Mouse (Mus musculus): ENCODE measurements around the gene Rad23a. TPM values are rescaled to one million over a fixed set of nuclear protein-coding genes. Genes with fewer than 3 reads are reported as not detected.
A peak's percentile ranks its signal among the peaks of the same experiment; 100 is the strongest.
"Not testable (repeated sequence)": the region's sequence is repeated elsewhere in the genome, so short reads cannot be mapped to it uniquely, and the experiment has no call there.

Rad23a gene
- total RNA-seq, 2 experiments from 2014 or later = 59.5 to 72.0 TPM

DNA sequence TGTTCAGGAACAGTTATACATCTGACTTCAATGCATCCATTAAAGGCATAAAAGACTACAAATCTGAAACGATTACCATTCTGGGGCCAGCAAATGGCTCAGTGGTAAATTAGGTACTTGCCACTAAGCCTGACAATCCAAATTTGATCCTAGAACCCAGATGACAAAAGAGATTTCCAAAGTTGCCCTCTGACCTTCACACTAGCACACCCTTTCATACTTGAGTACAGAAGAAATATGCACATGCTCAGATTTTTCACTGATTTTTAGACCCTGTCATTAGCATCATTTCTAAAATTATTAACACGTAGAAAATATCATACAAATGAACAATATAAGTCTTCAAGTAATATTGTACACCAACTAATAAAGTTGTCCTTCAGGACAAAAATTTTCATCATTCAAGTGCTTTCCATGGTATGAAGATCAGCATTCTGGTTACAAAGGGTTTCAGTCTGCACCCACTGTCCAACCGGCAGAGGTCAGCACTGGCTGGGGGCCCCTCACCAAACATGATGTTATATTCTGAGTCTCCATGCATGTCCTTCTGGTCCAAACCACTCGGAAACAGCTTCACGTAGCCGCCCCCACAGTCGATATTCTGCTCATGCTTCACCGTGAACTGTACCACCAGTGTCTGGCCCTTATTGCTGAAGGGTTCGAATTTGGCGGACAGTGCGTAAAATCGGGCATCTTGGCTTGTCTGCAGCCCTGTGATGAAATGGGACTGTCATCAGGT, 5.1 kb upstream of the Rad23a start:
- intact Hi-C loops (cut with DNase I) = loop anchor here (5.0 kb wide), 1 partner anchor 57 kb away; the partner anchor contains the start of gene Klf1

DNA sequence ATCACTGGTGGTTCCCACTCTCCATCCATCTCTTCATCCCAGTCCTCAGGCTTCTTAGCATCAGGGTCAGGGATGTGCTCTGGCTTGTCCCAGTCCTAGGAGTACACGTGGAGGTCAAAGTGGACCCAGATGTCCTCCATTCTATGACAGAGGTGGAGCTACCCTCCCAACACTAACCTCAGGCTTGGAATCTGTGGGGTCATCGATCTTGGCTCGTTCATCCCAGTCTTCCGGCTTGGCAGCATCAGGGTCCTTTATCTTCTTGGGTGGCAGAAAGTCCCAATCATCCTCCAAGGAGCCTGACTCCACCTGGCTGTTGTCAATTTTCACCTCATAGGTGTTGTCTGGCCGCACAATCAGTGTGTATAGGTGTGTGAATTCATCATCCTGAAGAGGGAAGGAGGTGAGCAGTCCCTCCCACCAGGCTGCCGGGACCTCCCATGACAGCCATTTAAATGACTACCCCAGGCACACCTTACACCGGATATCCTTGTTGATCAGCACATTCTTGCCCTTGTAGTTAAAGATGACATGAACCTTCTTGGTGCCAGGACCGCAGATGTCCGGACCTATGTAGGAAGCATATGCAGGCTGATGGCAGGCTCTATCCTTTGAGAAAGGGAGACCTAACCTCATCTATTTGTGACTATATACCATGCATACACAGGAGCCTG, 4.1 kb upstream of the Rad23a start:
- intact Hi-C loops (cut with DNase I) = loop anchor here (5.0 kb wide), 1 partner anchor 58 kb away; the partner anchor contains the start of gene Klf1
- no peak for DNase-seq (ENCODE audit: low spot score in 2 of 2)

More for the DNA sequence above, 5.1 kb upstream of the Rad23a start:
- DNase-seq (ENCODE audit: low spot score in 2 of 2) = peak in 1 of 2 experiments; percentile 51

DNA sequence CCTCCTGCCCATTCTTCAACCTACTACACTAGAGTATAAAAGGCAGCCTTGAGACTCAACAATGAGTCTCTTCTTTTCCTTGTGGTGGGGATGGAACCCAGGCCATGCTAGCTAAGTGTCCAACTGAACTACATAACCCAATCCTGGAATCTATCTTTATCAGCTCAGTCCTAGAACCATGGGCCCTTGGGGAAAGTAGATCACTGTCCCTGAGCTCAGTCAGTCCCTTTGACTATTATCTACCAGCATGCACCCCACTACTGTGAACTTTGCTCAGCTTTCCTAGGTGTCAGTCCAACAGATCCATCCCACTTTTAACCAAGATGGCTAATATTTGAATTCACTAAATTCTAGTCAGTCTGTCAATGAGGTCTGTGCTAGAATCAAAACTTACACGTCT, 1.0 kb upstream of the Rad23a start:
- no peak for DNase-seq (ENCODE audit: low spot score in 2 of 2)
- intact Hi-C loops (cut with DNase I) = no loop called here

DNA sequence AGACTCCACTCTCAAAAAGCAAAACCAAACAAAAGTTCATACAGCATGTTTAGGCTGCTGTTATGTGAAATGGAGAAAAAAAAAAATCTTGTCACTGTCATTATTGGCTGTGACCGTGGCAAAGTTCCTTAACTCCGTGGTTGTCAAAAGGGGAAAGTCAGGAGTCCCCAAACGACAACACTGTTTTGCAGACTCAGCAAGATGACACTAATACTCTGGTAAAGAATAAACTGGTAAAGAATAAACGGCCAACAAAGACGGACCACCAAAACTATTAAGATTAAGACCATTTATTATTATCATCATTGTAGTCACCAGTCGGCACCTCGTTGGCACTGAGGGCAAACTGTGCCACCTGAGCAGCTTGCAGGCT, 604 bp downstream of the Rad23a start:
- intact Hi-C loops (cut with DNase I) = no loop called here
- no peak for DNase-seq (ENCODE audit: low spot score in 2 of 2)

DNA sequence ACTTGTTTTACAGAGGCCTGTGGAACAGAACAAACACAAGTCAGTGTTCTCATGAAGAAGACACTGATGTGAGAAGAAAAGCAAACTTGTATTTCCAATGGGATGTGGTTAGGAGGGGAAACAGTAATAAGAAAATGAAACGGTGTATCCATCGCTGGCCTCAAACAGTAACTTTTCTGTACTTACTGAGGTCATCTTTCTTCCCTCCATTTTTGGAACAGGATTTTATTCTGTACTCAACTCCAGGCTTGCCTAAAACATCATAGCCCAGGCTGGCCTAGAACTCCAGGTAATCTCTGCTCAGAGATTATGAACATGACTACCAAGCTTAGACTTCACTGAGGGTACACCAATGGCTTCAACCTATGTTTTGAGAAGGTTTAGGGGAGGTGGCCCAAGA, 1.1 kb downstream of the Rad23a start:
- intact Hi-C loops (cut with DNase I) = no loop called here
- no peak for DNase-seq (ENCODE audit: low spot score in 2 of 2)

DNA sequence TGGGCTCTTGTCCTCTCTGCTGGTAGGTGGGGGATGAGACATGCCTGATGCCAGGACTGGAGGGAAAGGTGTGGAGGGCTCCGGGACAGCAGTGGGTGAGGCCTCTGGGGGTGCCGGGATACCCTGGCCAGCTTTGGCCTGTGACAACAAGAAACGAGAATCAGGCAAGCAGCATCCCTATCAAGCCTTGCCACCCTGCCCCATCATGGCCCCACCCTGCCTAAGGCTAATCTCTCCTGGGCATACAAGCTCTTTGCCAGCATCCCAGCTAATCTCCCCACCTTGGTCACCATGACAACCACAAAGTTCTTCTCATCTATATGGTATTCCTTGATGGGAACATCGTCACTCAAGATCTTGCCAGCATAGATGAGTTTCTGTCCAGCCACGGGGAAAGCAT, 2.0 kb downstream of the Rad23a start:
- intact Hi-C loops (cut with DNase I) = no loop called here
- no peak for DNase-seq (ENCODE audit: low spot score in 2 of 2)

DNA sequence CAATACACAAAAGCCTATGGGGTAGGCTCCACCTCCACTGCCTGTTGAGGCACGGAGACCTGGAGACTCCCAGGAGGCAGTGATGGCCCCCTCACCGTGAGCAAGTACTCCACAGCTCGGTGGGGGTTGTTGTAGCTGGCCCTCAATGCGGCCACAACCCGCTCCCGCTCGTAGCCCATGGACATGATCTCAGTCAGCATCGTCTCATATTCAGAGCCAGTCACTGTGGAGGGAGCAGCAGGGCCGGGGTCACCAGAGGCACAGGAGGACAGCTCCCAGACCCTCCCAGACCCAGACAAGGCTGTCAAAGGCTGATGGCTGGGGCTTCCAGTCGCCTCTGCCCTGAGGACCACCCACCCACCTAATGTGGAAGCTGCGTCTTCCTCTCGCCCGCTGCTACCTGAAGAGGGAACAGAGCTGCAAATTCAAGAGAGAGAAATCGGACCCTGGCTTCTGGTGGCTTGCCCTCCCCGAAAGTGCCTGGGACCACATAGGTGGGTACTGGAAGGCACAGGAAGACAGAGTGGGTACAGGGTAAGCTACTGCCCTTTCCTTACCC, 2.5 kb downstream of the Rad23a start:
- intact Hi-C loops (cut with DNase I) = no loop called here
- no peak for DNase-seq (ENCODE audit: low spot score in 2 of 2)

DNA sequence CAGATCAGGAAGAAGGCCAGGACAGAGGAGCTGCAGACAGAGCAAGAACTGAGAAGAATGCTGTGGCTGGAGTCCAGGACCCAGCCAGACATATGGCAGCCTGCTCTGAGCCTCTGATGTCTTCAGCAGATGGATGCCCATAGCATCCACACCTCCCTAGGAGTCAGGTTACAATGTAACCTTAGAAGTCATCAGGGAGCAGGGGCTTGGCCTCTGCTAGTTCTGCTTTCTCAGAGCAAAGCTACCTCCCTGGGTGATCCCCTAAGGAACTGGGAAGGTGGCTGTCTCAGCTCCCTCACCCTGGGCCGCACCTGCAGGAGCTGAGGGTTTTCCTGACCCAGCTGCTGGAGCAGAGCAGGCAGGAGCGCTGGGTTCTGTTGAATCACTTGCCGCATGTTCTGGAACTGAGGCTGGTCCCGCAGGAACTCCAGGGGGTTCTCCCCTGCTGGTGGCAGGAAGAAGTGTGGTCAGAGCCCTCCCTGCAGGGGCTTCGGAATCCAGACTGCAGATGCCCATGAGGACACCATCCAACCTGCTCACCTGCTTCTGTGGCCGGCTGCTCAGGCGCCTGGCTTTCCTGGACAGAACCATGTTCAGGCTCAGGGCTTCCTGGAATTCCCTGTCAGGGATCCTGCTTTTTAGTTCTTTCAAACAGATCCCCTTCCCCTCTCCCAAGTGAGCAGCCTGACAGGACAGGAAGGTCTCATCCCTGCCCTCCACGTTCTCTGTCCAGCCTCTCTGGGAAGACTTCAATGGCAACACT, 3.1 kb downstream of the Rad23a start:
- DNase-seq (ENCODE audit: low spot score in 2 of 2) = no peak
- intact Hi-C loops (cut with DNase I) = no loop called here

DNA sequence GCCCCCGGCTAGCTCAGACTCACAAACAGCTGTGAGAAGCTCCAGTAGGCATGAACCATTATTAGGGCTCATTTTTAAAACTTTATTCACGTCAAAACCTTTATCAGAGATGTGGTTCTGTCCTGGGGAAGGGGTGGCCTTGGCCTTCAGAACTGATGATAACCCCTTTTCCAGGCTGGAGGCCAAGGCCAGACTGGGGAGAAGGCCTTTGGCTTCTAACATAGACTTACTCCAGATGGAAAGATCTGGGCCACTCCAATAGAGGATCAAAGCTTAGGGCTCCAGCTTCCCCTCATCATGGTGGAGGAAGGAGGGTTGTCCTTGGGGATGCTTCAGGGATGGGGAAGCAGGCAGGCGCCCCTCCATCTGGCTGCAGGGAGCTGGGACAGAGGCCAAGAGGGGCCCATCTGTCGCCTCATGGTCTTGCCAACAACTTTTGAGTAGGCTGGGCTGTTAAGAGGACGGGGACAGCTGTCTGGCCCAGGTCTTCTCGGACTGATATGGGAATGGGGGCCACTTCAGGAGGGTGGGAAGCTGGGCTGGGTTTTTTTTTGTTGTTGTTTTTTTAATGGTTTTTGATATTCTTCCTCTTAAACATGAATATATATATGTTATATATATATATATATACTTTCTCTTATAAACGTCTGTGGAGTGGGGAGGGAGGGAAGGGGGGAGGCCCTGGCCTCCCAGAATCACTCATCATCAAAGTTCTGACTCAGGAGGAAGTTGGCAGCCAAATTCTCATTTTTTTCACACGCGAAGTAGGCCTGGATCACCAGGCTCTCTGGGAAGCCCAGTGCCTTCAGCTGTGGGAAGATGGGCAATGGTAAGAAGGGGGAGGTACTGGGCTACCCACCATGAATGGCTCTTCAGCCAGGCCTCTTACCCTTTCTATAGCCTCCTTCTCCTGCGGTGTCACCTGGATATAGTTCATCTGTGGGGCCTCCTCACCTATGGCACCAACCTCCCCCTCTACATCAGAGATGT, 5.3 kb downstream of the Rad23a start:
- intact Hi-C loops (cut with DNase I) = no loop called here
- peak; percentile 76 to 77 for DNase-seq (ENCODE audit: low spot score in 2 of 2)

DNA sequence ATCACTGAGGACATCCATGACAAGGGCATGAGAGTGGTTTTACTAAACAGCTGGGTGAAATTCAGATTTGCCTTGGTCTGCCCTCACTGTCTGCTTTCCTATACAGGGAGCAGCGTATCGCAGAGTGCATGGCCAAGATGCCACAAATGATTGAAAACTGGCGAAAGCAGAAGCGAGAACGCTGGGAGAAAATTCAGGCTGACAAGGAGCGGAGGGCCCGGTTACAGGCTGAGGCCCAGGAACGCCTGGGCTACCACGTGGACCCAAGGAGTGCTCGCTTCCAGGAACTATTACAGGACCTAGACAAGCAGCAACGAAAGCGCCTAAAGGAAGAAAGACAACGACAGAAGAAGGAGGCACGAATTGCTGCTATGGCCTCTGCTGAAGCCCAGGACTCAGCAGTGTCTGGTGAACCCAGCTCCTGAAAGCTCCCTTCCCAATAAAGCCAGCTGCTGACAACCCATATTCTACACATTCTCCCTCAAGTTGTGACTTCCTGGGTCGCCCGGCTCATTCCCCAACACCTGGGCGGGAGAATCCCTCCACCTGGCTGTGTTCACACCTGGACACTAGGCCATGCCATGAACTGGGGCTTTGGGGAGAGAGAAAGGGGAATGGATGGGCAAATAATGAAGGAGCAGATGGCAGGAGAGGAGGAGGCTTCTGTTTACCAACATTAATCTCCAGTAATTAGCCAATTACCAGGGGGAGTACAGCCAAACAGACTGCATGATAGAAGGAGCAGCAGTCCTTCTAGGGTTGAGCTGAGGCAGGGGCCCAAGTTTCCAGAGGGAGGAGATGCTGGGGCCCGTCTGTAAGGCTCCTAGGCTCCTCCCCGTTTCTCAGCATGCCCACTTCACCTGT, 6.2 kb downstream of the Rad23a start:
- no peak for DNase-seq (ENCODE audit: low spot score in 2 of 2)
- intact Hi-C loops (cut with DNase I) = no loop called here

DNA sequence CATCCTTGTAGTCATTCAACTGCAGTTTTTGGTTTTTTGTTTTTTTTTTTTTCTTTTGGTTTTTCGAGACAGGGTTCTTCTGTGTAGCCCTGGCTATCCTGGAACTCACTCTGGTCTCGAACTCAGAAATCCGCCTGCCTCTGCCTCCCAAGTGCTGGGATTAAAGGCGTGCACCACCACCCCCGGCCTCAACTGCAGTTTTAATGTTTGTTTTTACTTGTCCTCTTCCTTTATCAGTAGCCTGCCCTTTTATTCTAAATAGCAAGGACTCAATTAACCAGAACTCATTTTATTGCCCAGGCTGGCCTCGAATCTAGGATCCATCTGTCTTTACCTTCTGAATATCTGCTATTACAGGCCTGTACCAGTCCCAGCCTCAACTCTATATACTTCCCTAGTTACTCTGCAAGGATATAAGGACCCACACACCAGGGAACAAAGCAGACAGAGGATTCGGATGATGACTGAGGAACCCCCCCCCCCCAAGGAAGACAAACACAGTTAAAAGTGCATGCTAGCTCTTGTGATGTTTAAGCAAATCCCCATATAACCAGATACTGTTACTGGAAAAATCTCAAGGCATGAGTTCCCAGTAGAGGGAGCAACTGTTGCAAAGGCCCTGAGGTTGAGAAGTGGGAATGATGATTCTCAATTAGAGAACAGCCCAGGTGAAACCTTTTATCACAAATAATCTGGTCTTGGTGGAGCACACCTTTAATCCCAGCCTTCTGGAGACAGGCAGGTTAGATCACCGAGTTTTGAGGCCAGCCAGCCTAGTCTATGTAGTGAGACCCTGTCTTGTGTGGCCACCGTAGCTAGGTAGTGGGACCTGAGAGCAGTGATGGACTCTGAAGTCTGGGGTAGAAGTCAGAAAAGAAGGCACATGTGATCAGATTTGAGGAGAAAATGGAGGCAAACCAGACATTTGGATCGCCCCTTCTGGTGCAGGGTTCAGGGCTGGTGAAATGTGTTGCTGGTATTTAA, 7.4 kb downstream of the Rad23a start:
- intact Hi-C loops (cut with DNase I) = no loop called here
- DNase-seq (ENCODE audit: low spot score in 2 of 2) = no peak

DNA sequence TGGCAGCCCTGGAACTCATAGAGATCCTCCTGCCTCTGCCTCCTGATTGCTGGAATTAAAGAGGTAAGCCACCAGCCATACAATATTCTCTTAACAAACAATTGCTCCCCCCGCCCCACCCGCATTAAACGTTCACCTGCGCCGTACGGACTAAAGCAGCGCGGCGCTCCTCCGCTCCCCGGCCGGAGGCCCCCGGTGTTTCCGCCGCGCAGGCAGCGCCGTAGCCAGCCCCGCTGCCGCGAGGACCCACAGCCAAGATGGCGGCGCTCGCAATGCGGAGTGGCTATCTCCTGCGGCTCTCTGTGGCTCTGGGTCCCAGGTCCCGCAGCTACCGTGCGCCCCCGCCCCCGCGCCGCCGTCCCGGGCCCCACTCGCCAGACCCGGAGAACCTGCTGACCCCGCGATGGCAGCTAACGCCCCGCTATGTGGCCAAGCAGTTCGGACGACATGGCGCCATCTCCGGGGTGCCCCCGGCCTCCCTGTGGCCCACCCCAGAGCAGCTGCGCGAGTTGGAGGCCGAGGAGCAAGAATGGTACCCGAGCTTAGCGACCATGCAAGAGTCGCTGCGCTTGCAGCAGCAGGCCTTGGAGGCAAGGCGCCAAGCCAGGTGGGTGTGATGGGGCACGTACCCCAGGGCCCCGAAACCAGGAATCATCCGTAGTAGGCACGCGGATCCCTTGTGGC, 8.3 kb downstream of the Rad23a start:
- intact Hi-C loops (cut with DNase I) = no loop called here

DNA sequence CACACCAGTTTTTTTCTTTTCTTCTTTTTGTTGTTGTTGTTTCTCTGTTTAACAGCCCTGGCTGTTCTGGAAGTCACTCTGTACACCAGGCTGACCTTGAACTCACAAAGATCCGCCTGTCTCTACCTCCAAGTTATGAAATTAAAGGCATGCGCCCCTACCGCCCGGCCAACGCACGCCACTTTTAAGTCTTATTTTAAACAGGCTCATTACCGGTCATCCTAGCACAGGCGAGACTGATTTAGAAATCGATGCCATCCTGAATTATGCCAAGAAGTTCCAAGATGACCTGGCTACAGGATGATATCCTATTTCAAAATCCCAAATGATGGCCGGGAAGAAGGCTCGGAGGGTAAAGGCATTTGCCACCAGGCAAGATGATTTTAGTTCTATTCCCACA, 9.0 kb downstream of the Rad23a start, which contains the start of gene Gadd45gip1:
Gadd45gip1 (plus strand) TSS at position 33 of the 400 bp plus-strand sequence.
- intact Hi-C loops (cut with DNase I) = no loop called here
- no peak for DNase-seq (ENCODE audit: low spot score in 2 of 2)

More for the DNA sequence above, 8.3 kb downstream of the Rad23a start:
- DNase-seq (ENCODE audit: low spot score in 2 of 2) = peak; percentile 67 to 79

DNA sequence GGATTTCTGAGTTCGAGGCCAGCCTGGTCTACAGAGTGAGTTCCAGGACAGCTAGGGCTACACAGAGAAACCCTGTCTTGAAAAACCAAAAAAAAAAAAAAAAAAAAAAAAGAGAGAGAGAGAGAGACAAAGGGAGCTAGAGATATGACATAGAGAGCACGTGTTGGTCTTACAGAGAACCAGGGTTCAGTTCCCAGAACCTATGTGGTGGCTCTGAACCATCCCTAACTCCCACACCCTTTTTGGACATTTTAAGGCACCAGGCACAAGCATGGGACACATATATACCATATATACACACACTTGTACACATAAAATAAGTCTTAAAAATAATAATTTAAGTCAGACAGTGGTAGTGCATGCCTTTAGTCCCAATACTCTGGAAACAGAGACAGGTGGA, 13.9 kb downstream of the Rad23a start:
- DNase-seq (ENCODE audit: low spot score in 2 of 2); intact Hi-C loops (cut with DNase I): not testable (repeated sequence)

DNA sequence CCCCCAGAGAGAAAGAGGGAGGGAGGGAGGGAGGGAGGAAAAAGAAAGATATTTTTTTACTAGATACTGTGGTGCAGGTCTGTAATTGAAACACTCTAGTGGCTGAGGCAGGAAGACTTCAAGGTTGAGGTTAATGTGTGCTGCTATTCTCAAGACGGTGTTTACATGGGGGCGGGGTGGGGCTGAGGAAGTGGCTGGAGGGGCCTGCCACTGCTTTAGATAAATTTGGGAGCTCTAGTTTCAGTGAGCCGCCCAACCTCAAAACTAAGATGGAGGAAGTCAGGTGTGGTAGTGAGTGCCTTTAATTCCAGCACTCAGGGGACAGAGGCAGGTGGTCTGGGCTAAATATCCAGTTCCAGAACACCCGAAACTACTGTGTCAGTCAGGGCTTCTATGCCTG, 14.8 kb downstream of the Rad23a start:
- intact Hi-C loops (cut with DNase I) = no loop called here
- no peak for DNase-seq (ENCODE audit: low spot score in 2 of 2)

DNA sequence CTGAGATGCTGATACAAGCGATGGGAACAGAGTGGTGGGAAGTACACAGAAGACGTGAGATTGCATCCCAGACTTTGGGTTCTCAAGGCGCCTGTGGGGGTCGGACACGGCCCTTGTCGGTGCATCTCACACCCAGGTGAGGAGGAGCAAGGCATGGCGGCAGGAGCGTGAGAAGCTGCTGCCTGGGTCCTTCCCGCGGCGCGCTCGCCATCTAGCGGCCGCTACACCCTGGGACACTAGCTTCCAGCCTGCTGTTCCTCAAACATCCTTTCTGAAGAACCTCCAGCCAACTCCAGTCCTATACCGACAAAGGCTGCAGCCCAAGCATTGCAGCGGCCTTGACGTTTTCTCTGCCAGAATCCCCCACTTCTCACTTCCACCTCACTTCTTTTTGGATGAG, 16.8 kb downstream of the Rad23a start:
- DNase-seq (ENCODE audit: low spot score in 2 of 2) = peak; percentile 68 to 76
- intact Hi-C loops (cut with DNase I) = no loop called here

All from left cerebral cortex, postnatal 14 days (tissue).